Mouse (Mus musculus) hindbrain, embryonic 14.5 days (tissue): ENCODE results near the gene Btbd9. TPM values are rescaled to one million over a fixed set of nuclear protein-coding genes. Genes with fewer than 3 reads are reported as not detected.

Experiments
- ATAC-seq: fragments of 200-750 bp; cut with Nextera tagmentation; 2 replicates; pipeline ENCODE4 v1.8.0; 2017; ENCODE audit warnings: moderate number of reproducible peaks, mild to moderate bottlenecking, moderate TSS enrichment, moderate library complexity; ENCODE audit not compliant: low FRiP score
- DNase-seq: peaks from one replicate; pipeline ENCODE4 v3.0.0-alpha.2; 2015; ENCODE audit warnings: low spot score
- H3K27ac ChIP-seq: fragments of 300-500 bp; sonication (generic); 2 replicates; pipeline ENCODE4 v1.5.1; 2014; ENCODE audit warnings: mild to moderate bottlenecking, moderate library complexity
- H3K27me3 ChIP-seq: fragments of 300-500 bp; sonication (generic); 2 replicates; pipeline ENCODE4 v1.6.1; 2014; ENCODE audit warnings: mild to moderate bottlenecking, low read length, mixed read lengths; ENCODE audit not compliant: control insufficient read depth, insufficient read depth
- H3K36me3 ChIP-seq: fragments of 300-500 bp; sonication (generic); replicated peaks from 2 replicates; pipeline ENCODE4 v1.6.1; 2014; ENCODE audit not compliant: control insufficient read depth, insufficient read depth
- H3K4me1 ChIP-seq: fragments of 300-500 bp; sonication (generic); replicated peaks from 2 replicates; pipeline ENCODE4 v1.6.1; 2014; ENCODE audit warnings: antibody characterized with exemption, low read length, mixed read lengths; ENCODE audit not compliant: control insufficient read depth, insufficient read depth
- H3K4me2 ChIP-seq: fragments of 300-500 bp; sonication (generic); replicated peaks from 2 replicates; pipeline ENCODE4 v1.6.1; 2014; ENCODE audit warnings: mild to moderate bottlenecking, moderate library complexity
- H3K4me3 ChIP-seq: fragments of 300-500 bp; sonication (generic); replicated peaks from 2 replicates; pipeline ENCODE4 v1.5.1; 2014; ENCODE audit warnings: mild to moderate bottlenecking, low read length
- H3K9ac ChIP-seq: fragments of 300-500 bp; sonication (generic); 2 replicates; pipeline ENCODE4 v1.6.1; 2014
- H3K9me3 ChIP-seq: fragments of 300-500 bp; sonication (generic); 2 replicates; pipeline ENCODE4 v1.6.1; 2016; ENCODE audit warnings: low read length; ENCODE audit not compliant: control insufficient read depth
- WGBS: fragments of 180-500 bp; shearing (Covaris S2); extraction: QIAGEN DNeasy Blood & Tissue Kit; methylation state at CpG from one replicate; pipeline ENCODE4 v1.1.7; 2014; 5-methylcytosine and 5-hydroxymethylcytosine counted together
- polyA plus RNA-seq: library from polyadenylated mRNA; unstranded; fragments of >200 nt; fragmentation: Nextera tagmentation; extraction: Ambion mirVana; gene quantifications from 2 replicates; pipeline ENCODE4 v1.2.1, GENCODE M21; 2014

The Btbd9 gene
- polyA plus RNA-seq, 1 experiment from 2014 or later: 126 TPM

DNA sequence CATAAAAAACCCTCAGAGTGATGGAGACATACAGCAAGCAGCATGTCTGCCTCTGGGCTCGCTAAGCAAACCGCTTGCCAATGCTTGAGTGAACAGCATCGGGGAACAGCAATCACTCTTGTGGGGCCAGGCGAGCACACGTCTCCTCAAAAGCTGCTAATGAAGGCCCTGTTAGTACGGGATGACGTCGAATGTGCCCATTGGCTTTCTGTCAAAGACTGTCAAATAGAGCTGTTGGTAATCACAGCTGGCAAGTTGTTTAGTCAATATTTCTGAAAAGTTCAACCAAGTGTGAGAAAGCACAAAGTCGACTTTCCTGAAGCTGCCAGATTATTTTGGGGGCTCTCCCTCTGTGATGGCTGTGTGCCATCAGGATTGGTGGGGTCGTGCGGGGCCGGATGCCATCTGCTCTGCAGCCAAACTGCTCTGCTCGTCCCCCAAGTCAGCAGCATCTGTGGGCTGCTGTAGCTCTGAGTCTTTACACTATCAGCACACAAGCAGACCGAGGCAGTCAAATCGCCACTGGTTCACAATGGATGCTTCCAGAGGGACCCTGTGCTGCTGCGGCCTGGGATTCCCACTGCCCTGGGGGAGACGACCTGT lies 334.5 kb downstream of the Btbd9 start:
- no peak overlapping the region for H3K4me3 ChIP-seq
- no peaks in the 10 kb centered on the region for H3K27me3 ChIP-seq
- H3K4me2 ChIP-seq: no peak overlapping the region
- H3K36me3 ChIP-seq: no peaks in the 10 kb centered on the region
- DNase-seq (peak; percentile 64), ATAC-seq (0 out of 2 replicates have a peak, but pooled peaks have one; percentile 38)
- WGBS: 35% methylated on average over 17 of the region's 17 CpGs
- peak overlapping the region; percentile 51 for H3K27ac ChIP-seq
- peaks cover 48% of the 10 kb centered on the region for H3K4me1 ChIP-seq
- no peaks in the 10 kb centered on the region for H3K9me3 ChIP-seq
- H3K9ac ChIP-seq: no peak overlapping the region

DNA sequence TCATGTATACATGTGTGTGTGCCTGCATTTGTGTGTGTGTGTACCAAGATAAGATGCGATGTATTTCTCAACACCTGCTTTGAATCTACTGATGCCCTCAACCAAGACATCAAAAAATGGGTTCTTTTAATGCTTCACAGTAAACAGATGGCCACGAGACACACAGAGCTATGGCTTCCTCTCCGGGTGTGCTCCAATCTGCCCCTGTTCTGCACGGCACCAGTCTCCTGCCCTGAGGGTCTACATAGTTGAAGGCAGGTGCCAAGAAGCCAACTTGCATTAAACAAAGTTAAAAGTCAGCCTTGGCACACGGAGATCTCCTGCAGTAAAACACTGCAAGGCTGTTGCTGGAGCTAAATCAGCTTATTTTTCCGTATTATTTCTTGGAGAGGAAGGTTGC lies 335.2 kb downstream of the Btbd9 start:
- Histone ChIP-seq H3K4me2 (no peak overlapping the region), H3K9ac (no peak overlapping the region), H3K4me1 (peaks cover 53% of the 10 kb centered on the region), H3K4me3 (no peak overlapping the region), H3K9me3 (no peaks in the 10 kb centered on the region), H3K27ac (no peak overlapping the region; the same call in 1 of the 2 replicates), H3K27me3 (no peaks in the 10 kb centered on the region), H3K36me3 (no peaks in the 10 kb centered on the region)
- ATAC-seq: no peak
- no peak for DNase-seq
- 65% methylated on average over 6 of the region's 6 CpGs for WGBS

DNA sequence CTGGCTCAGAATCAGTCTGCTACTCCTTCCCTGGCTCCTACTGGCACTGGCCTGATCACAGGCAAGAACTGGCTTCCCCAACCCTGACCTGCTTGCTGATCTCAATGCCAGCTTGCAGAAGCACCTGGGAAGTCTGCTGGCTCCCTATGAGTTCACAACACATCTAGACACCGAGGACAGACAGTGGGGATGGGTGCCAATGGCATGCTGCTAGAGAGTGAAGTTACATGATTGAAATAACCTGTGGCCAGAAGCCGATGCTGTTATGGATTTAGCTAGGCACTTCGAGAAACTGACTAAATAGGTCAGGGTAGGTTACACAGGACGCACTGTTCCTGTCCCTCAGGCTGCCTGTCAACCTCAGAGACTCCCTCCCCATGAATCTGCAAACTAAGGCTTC lies 335.6 kb downstream of the Btbd9 start:
- Histone ChIP-seq H3K4me3 (no peak overlapping the region), H3K27me3 (no peaks in the 10 kb centered on the region), H3K4me1 (peaks cover 53% of the 10 kb centered on the region), H3K9me3 (no peaks in the 10 kb centered on the region), H3K27ac (no peak overlapping the region), H3K4me2 (no peak overlapping the region), H3K9ac (no peak overlapping the region), H3K36me3 (no peaks in the 10 kb centered on the region)
- no peak for ATAC-seq
- 89% methylated on average over 4 of the region's 4 CpGs for WGBS
- DNase-seq: no peak

DNA sequence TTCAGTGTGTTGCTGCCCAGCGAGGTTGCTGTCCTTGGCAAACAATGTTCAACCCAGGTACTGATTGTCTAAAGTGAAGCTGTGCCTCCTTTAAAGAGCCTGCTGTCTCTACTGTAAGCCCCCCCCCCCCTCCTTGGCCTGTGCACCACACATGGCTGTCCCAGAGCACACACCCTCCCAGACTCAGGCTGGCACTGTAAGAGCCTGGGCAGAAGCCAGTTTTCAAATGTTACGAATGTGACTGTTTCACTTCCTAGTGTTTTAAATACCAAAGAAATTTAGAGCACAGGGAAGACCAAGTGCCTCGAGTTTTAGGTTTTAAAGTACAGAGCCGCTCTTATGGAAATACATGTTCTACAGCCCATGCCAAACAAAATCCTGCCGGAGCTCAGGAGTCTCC lies 336.8 kb downstream of the Btbd9 start:
- Histone ChIP-seq H3K9me3 (no peaks in the 10 kb centered on the region), H3K4me3 (no peak overlapping the region), H3K36me3 (no peaks in the 10 kb centered on the region), H3K27ac (no peak overlapping the region), H3K27me3 (no peaks in the 10 kb centered on the region), H3K9ac (no peak overlapping the region), H3K4me2 (no peak overlapping the region), H3K4me1 (peaks cover 49% of the 10 kb centered on the region)
- ATAC-seq (no peak), DNase-seq (no peak)
- WGBS: 78% methylated on average over 5 of the region's 5 CpGs

DNA sequence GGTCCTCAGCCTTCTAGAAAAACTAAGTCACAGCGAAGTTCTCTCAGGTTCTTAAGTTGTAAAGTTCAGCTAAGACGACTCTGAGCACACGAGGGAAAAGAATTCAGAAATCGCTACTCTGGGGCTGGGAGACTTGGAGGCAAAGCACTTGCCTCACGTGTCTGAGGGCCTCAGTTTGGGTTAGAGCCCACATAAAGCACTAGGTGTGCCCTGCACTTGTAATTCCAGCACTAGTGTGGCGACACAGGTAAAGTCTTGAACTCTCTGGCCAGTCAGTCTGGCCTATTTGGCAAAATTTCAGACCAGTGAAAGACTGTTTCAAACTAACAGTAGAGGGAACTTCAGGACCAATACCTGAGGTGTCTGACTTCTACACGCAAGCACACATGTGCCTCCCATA lies 338.7 kb downstream of the Btbd9 start:
- ATAC-seq (no peak), DNase-seq (no peak)
- H3K4me2 ChIP-seq: no peak overlapping the region
- H3K27ac ChIP-seq: no peak overlapping the region
- no peaks in the 10 kb centered on the region for H3K9me3 ChIP-seq
- H3K4me3 ChIP-seq: no peak overlapping the region
- WGBS: 92% methylated on average over 7 of the region's 7 CpGs
- H3K4me1 ChIP-seq: peaks cover 51% of the 10 kb centered on the region
- no peaks in the 10 kb centered on the region for H3K27me3 ChIP-seq
- H3K36me3 ChIP-seq: no peaks in the 10 kb centered on the region
- no peak overlapping the region for H3K9ac ChIP-seq

DNA sequence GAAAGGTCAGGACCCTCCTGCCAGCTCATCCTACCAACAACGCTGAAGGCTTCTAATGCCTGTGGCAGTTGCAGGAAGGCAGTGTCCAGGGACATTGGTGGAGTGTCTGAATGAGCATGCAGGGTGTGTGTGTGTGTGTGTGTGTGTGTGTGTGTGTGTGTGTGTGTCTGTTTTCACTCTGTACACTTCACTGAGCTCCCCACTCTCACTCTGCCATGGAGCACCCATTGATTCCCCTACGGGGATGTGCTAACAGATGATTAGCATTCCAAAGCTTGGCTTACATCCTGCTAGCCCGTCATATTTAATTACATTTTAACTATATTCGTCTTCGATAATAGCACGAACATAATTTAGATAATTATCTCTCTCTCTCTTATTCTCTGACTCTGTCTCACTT lies 339.7 kb downstream of the Btbd9 start:
- 41% methylated on average over 6 of the region's 6 CpGs for WGBS
- Histone ChIP-seq H3K4me2 (no peak overlapping the region), H3K9me3 (no peaks in the 10 kb centered on the region), H3K27me3 (no peaks in the 10 kb centered on the region), H3K4me1 (peaks cover 46% of the 10 kb centered on the region), H3K9ac (no peak overlapping the region), H3K27ac (0 out of 2 replicates have a peak overlapping the region, but pooled peaks have one; percentile 7), H3K4me3 (no peak overlapping the region), H3K36me3 (no peaks in the 10 kb centered on the region)
- no peak for DNase-seq
- ATAC-seq: peak; percentile 59; the same call in 1 of the 2 replicates

DNA sequence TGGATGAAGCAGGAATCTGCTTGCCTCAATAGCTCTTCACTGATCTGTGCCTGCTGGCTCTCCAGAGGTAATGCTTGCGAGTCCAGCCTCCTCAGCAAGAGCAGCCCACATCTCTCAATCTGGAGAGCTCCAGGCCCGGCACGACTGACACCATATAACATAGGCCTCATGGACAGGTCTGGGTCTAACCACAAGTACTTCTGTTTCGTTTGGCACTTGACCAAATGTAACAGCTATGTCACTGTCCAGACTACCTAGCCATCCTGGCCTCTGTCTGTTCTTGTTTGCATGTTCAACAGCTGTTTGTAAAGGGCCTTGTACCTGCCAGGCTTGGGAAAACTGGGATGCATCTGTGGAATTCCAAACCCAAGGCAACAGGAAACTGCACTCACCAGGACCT lies 340.9 kb downstream of the Btbd9 start:
- Histone ChIP-seq H3K9me3 (no peaks in the 10 kb centered on the region), H3K4me2 (no peak overlapping the region), H3K4me3 (no peak overlapping the region), H3K4me1 (peaks cover 35% of the 10 kb centered on the region), H3K27me3 (no peaks in the 10 kb centered on the region), H3K36me3 (no peaks in the 10 kb centered on the region), H3K27ac (no peak overlapping the region), H3K9ac (no peak overlapping the region)
- ATAC-seq (no peak), DNase-seq (no peak)
- 73% methylated on average over 4 of the region's 4 CpGs for WGBS

DNA sequence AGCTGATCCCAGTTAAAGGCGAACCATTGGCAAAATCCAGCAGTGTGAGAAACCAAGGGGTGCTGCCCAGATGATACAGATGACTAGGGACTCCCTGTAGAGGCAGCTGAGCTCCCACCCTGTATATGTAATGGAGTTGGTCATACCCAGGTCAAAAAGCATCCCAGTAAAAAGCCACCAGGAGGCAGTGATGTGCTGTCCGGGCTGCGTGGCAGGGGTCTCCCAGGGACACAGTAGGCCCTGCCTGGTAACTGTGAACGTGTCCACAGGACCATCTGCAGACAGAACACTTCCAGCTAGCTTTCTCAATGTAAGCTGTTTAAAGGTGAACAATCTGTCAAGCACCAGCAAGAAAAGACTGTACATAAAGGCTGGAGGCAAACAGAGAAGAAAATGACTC lies 343.6 kb downstream of the Btbd9 start:
- Histone ChIP-seq H3K4me3 (no peak overlapping the region), H3K4me1 (peaks cover 52% of the 10 kb centered on the region), H3K9me3 (no peaks in the 10 kb centered on the region), H3K36me3 (no peaks in the 10 kb centered on the region), H3K27ac (no peak overlapping the region; the same call in 1 of the 2 replicates), H3K27me3 (no peaks in the 10 kb centered on the region), H3K9ac (no peak overlapping the region), H3K4me2 (no peak overlapping the region)
- ATAC-seq (no peak), DNase-seq (no peak)
- 25% methylated on average over 4 of the region's 4 CpGs for WGBS

DNA sequence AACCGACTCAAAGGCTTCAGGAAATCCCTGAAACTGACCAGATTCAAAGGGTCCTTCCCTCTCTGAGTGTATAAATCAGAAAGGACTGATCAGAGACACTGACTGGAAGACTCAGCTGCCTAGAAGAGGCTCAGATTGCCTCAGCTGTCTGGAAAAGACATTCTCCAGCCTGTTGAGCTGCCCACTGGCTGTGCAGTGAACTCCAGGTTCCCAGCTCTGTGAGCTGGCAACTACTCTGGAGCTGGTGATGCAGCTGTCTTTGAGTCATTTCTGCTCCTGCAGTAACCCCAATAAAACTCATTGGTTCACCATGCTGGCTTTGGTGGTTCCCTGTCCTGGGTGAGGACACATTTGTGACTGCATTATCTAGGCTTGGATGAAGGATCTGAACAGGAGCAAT lies 344.8 kb downstream of the Btbd9 start:
- H3K4me1 ChIP-seq: peaks cover 47% of the 10 kb centered on the region

DNA sequence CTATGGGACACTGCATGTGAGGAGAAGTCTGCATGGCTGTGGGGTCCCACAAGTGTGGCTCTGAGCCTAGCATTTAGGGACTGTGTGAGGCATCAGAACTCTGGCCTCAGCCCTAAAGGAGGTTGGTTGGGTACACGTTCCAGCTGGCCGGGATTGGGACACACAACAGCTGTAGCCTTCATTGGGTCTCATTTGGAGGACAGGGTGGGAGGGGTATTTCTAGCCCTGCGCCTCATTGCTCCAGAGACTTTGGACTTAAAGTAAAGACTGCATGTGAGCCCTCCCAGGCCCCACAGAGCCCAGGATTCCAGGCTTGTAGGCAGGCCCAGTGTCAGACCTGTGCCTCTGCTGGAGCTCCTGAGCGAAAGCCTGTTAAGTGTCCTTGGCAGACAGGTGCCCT lies 345.9 kb downstream of the Btbd9 start:
- no peaks in the 10 kb centered on the region for H3K9me3 ChIP-seq
- H3K27me3 ChIP-seq: no peaks in the 10 kb centered on the region
- DNase-seq (no peak), ATAC-seq (no peak)
- no peaks in the 10 kb centered on the region for H3K36me3 ChIP-seq
- no peak overlapping the region for H3K9ac ChIP-seq
- no peak overlapping the region for H3K4me3 ChIP-seq
- 79% methylated on average over 4 of the region's 4 CpGs for WGBS
- no peak overlapping the region for H3K4me2 ChIP-seq
- H3K27ac ChIP-seq: peak overlapping the region; percentile 54; the same call in 1 of the 2 replicates
- H3K4me1 ChIP-seq: peaks cover 42% of the 10 kb centered on the region

More for the DNA sequence above, 344.8 kb downstream of the Btbd9 start:
- ATAC-seq (no peak), DNase-seq (no peak)
- 93% methylated on average over 1 of the region's 1 CpGs for WGBS
- no peak overlapping the region for H3K4me2 ChIP-seq
- no peak overlapping the region for H3K27ac ChIP-seq
- no peak overlapping the region for H3K9ac ChIP-seq
- H3K9me3 ChIP-seq: no peaks in the 10 kb centered on the region
- H3K36me3 ChIP-seq: no peaks in the 10 kb centered on the region
- H3K4me3 ChIP-seq: no peak overlapping the region
- H3K27me3 ChIP-seq: no peaks in the 10 kb centered on the region
